Mouse (Mus musculus): ENCODE data around the gene Itga5.

Itga5 gene

DNA sequence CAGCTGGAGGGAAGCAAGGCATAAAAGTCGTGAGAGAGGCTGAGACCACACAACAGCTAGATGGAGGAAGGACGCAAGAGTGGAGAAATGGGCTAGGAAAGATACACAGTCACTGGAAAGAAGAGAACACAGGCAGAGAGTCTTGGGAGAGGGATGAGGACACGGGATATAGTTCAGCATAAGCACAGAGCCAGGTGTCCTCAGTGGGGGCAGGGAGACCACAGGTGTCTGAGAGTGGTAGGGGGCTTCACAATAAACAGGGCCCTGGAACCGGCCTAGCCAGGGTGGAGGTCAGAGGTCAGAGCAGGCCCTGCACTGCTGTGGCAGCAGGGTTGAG lies 27.8 kb downstream of the Itga5 start:
- DNase-seq: no peak

DNA sequence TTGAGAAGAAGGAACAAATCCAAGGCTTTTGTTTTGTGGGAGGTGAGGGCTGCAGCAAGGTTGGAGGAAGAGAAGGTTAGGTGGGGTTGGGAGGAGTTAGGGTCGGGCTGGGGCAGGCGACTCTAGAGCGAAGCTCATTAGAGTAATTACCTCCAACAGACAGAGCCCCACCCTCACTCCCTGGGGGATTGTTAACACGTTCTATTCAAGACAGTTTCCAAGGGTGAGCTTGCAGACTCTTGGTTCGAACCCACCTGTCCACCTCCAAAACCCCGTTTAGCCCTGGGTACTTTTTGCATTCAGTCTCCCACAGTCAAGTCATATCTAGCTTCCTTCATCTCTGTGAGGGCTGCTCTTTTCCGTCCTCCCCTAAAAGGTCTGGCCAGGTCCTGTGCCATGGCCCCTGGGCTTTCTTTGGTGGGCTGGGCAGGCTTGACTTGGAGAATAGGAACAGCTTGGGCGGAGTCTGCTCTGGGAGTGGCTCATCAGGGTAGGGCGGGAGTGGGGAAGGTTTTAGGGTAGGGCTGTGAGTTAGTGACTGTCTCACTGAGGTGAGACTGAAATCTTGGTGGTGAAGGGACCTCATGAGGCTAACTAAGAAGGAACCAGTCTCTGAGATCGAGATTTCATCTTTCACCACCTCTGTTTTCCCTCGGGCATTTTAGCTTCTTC lies 29.4 kb downstream of the Itga5 start:
- DNase-seq: no peak

DNA sequence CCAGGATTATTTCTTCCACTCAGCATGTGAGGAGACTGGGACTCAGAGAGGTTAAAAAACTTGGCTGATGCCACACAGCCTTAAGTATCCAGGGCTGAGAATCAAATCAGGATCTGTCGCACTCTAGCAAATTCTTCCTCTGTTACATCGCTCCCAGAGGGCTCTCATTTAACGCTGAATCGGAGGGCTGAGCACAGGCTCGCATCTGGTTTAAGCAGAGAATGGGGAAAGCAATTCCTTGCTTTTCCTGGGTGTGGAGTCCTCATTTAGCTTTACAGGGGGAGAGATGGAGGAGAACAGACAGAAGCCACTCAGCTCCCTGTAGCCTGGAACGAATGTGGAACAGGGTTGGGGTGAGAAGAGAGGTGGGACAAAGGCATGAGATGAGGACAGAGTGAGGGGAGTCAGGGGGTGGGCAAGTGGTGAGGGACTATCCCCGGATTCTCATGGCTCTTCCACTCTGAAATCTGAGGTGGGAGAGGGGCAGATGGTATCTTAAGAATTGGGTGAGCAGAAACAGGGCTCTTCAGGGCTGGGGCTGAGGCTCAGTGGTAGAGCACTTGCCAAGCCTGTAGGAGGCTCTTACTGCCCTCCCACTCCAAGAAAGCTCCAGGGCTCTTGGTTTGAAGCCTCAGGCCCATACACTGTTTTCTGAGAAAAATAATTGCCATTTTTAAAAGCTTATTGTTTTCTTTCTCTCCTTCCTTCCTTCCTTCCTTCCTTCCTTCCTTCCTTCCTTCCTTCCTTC lies 30.9 kb downstream of the Itga5 start:
- DNase-seq: no peak

GRCm38 (mm10) chr15:103335040-103335439 lies 31.5 kb downstream of the Itga5 start:
- no peak for DNase-seq

GRCm38 (mm10) chr15:103334194-103334593 lies 32.4 kb downstream of the Itga5 start:
- no peak for DNase-seq

DNA sequence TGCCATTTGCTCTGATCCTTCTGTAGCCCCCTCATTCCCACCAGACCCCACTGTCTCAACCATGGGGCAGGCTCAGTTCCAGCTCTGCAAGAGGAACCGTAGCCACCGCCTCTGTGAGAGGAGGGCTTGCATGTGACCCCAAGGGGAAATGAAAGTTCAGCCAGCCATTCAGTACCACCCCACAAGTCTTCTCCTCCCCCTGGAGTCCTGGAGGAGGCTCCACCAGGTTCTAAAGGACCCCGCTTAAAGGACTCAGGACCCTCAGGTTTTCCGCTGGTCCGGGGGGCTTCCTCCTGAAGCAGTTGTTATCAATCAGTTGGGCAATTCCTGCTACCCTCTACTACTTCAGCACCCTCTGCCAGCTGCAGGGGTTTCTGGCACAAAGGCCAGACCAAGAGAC lies 32.8 kb downstream of the Itga5 start:
- DNase-seq: no peak

DNA sequence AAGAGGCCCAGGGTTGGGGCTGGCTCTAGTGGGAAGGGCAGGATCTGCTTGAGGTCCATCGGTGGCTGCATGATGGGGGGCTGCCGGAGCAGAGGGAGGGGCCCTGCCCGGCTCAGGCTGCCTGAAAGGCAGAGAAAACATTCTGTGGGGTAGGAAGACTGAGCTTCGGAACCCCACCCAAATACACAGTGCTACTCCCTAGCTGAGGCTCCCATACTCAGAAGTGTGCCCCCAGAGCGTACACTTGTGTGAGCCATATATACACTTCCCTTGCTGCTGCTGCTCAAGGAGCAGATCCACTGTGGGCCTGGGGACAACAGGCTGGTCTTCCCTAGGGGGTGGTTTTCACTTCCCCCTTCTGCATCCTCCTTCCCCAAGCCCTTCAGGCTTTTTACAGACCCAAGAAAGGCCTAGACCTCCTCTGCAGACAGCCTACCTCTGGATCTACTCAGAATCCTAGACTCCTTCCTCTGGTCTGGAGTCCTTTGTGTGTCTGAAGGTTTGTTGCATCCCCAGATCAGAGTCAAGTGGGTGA lies 33.4 kb downstream of the Itga5 start:
- DNase-seq: no peak

DNA sequence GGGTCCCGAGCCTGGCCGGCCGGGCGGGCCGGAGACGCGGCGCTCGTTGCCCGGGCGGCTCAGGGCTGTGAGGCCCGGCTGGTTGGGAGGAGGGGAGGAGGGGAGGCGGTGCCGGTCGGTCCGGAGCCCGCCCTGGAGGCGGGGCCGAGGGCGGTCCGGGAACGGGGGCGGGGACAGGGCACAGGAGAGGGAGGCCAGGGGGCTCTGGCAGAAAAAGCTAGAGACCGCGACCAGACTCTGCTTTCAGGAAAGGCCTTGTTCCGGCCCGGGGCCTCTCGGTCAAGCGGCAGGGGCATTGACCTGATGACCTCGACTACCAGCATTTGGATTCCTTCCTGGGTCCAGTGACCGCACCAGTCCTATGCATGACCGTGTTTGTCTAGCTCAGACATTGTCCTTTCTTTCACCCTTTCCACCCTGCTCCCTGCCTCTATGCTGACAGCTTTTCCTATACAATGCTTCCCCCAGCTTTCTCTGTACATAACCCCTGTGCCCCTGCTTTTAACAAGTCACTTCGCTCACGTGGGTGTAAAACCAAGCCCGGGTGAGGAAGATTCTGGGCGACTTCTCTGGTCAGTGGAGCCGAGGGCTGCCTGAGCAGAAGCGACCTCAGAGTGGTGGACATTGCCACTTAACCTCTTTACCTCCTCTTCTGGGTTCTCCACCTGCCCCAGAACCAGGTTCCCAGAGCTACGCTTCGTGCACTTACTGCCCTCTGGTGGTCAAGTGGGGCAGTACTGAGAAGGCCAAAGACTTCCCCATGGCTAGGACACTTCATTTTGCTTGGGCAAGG lies 42.9 kb downstream of the Itga5 start:
- DNase-seq: peak; percentile 80

DNA sequence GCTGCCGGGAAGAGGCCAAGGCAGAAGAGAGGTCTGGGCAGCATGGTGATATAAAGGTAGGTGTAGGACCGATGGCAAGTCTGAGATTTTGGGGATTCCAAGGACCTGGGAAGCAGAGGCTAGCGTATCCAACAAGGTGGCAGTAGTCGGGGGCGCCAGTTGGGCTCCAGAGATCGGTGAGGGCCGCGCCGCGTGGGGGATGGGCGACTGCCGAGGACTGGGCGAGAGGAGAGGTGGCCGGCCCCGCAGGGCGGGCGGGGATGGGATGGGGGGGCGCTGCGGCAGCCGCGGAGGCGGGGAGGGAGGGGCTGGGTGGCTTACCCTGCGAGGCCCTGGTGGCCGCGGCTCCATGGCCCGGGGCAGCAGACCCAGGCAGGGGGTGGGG lies 43.5 kb downstream of the Itga5 start:
- no peak for DNase-seq

DNA sequence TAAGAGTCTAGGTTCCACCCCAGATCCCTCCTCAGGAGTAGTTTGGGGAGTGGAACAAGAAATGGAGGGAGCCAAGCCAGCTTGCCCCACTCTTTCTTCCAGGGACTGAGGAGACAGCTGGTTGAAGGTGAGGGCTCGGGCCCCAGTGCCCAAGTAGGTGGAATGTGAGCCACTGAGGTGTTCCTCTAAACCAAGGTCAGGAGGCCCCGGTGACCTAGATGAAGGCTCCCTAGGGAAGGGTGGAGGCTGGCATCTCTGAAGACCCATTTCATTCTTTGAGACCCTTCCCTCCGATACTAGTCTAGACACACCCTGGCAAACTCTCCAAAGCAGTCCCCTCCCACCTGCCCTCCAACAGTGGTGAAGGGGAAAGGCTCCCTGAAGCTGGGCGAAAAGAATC lies 44.2 kb downstream of the Itga5 start:
- no peak for DNase-seq

DNA sequence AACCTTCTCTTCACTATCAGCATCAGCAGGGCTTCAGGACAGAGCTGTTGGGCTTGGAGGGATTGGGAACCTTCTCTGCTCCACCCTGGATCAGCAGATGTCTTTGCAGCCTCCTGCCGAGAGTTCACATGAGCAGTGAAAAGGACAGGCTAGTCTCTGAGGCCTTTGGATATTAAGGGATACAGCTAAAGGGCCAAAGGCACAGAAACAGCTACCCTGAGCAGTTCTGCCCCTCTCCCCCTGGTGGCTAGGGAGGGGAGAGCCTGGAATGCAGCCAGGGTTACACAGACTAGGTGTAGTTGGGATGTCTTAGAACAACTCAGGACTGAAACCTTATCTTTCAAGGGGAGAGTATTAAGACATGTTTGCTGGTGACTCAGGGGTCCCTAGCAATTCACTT lies 45.5 kb downstream of the Itga5 start:
- no peak for DNase-seq

DNA sequence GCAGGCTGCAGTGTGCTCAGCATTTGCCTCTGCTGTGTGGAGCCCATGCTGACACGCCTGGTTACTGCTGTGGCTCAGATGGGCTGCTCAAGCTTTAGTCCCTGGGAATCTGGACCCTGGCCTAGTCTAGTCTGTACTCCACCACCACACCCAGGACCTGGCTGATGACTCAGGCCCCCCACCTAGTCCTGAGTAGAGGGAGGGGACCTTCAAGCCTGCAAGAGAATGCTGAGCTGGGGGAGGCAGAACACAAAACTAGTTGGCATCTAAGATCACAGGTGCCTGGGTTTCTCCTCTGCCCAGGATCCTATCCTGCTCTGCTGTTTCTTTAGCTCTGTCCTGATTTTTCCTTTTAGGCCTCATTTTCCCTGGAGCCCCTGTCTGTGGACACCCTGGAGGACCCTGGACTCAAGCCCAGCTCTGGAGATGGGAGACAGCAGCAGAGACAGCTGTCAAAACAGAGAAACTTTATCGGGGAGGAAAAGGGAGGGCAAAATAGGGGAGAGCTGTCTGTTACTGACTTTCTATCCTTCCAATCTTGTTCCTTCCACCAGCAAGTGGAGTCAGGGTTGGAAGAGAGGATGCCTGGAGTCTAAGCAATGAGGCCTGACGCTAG lies 48.3 kb downstream of the Itga5 start:
- DNase-seq: no peak

- DNase-seq: no peak
Observed at GRCm38 (mm10) chr15:103317731-103318130, 48.8 kb downstream of the Itga5 start.

- no peak for DNase-seq
Observed at GRCm38 (mm10) chr15:103317120-103317519, 49.4 kb downstream of the Itga5 start.

DNA sequence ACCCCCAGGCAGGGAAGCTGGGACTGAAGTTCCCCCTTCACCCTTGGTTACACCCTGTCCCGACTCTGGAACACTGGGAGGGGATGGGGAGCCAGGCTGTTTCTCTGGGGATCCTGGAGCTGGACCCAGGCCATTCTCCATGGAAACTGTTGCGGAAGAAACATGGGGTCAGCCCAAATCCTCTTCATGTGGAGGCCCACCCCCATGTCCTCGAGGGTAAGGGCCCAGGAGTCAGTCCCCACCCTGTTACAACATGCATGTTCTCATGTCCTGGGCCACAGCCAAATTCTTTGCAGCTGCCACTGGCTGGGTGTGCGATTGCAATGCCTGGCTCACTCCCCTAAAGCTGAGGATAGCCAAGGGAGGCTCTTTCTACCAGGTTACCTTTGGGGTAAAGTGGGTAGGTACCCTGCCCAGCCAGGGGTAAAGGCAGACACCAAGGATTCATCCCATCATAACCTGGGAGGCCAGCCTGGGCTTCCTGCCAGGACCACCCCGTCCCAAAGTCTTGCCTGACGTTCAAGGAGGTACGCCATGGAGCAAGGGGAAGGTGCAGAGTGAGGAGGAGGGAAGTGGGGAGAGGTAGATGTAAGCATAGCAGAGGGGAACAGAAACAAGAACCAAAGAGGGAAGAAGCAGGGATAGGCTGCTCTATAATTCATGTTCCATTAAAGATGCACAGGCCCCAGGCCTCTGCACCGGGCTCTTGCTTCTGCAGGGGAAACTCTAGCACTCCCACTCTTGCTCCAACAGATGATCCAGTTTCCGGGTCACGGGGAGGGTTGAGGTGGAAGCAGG lies 50.4 kb downstream of the Itga5 start:
- DNase-seq: no peak

GRCm38 (mm10) chr15:103315011-103315502 lies 51.5 kb downstream of the Itga5 start:
- DNase-seq: peak; percentile 62

DNA sequence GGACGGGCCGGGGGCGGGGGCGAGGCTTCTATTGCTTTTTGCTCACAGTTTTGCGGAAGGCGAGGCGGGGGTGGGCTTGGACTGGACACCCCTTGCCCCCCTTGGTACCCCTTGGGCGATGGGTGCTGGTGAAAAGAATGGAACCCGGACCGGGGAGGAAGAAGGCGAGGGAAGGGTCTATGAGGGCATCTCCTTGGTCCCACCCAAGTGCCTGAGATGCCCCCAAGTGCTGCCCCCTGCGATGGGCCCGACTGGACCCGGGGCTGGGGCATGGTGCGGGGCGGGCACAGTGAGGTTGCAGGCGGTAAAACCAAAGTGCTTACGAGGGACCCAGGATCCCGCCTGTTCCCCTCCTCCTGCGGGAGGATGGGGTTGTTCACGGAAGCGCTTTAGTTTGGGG lies 52.4 kb downstream of the Itga5 start:
- no peak for DNase-seq

DNA sequence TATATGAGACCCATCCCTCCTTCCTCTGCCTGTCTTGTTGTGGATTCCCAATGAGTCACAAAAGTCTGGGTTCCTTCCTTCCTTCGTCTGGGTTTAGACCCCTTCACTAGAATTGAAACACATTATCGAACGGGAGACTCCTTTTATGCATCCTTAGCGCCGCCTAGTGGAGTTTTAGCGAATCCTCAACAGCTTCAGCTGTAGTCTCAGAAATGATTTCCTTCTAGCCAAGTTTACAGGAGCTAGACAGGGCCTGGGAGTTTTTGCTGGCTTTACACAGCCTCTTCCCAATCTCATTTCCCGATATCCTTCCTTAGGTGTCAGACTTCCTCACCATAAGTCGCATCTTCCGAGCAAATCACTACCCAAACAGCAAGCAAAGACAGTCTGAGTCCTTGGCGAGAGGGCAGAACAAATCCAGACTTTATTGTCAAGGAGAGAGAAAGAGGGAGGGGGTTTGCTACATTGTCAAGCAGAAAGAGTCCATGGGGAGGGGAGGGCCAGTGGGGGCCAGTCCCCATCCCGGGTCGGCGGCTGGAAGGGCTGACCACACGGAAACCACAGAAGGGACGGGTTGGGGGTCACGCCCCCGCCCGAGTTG lies 53.0 kb downstream of the Itga5 start:
- DNase-seq: peak; percentile 63

DNA sequence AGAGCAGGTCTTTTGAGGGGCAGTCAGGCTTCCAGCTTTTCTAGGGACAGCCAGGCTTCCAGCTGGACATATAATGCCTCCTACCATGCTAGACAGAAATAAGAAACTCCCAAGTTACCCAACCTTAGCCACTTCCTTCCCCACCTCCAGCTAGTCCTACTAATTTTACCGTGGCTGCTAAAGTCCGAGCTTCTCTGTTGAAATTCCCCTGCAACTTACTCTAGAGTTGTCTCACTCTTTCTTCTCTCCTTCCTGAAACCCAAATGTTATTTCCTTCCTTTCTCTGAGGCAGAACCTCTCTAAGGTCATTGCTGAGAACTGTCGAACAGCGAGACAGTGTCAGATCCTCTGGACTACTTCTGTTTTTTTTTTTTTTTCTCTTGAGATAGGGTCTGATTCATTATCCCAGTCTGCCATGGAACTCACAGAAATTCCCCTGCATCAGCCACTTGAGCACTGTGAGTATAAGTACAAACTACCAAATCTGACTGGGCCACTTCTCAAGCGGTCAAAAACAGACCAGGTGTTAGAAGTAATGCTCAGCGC lies 56.1 kb downstream of the Itga5 start, which contains the start of gene Gpr84:
Gene Gpr84, minus strand, starts transcription at position 248 of the 546 bp plus-strand sequence.
- DNase-seq: no peak

GRCm38 (mm10) chr15:103308876-103309580 lies 57.5 kb downstream of the Itga5 start:
- DNase-seq: no peak
